Mouse (Mus musculus) left cerebral cortex, postnatal 4 days (tissue): ENCODE results near the gene Gmpr2. TPM values are rescaled to one million over a fixed set of nuclear protein-coding genes. Genes with fewer than 3 reads are reported as not detected.

ENCODE experiments used
- DNase-seq: peaks from one replicate; pipeline ENCODE4 v3.0.0-alpha.2; 2022
- intact Hi-C: fragments of 180-260 bp; cut with DNase I; formaldehyde crosslinking; loops from one replicate; pipeline ENCODE4 v1.15.1; 2025
- total RNA-seq, 2 experiments: library from RNA; stranded (reverse); gene quantifications; 2 replicates each; pipeline ENCODE4 v1.2.3; 2021

The Gmpr2 gene
- total RNA-seq: 10 to 100 TPM; 33.8 to 35.4 TPM

DNA sequence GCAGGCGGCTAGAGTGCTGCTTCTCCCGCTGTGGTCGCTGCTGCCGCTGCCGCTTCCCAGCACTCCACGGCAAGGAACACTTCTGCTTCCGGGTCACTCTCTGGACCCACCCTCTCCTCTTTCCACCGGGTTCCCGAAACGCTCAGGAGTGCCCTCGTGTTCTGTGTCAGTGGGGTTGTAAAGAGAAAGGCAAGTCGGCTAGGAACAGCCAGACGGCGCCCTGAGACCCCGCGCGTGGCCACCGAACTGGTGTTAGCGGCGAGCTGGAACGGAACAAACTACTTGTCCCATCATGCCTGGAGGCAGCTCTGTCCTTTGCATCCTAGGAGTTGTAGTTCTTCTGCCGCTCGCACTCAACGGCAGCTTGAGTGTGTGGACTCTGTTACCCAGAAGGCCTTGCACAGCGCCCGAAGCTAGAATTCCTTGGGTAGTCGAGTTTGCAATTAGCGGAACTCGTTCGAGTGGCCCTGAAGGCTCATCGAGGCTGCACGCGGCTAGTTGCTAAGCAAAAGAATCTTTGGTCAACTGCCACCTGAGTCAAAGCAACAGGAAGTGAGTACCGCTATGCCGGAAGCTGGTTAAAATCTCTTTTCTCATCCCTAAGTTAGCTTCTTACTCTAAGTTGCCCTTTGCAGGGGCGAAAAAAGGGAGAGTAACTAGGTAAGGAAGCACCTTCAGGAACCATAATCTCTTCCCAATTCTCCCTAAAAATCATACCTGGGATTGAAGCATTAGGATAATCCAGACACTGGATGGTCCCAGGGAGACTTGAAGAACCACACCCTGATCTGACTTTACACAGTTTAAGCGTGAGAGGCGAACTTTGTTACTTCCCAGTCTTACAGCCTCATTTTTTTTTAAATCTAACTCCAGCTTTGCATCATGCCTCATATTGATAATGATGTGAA lies at the start of gene Gmpr2, which contains the start of gene Nedd8:
Gene Gmpr2 (plus strand): TSS at position 109 of the 908 bp plus-strand sequence.
Gene Nedd8 (minus strand): TSS at position 292 of the 908 bp plus-strand sequence.
- intact Hi-C loops: no loop called here
- DNase-seq: peak; percentile 87

DNA sequence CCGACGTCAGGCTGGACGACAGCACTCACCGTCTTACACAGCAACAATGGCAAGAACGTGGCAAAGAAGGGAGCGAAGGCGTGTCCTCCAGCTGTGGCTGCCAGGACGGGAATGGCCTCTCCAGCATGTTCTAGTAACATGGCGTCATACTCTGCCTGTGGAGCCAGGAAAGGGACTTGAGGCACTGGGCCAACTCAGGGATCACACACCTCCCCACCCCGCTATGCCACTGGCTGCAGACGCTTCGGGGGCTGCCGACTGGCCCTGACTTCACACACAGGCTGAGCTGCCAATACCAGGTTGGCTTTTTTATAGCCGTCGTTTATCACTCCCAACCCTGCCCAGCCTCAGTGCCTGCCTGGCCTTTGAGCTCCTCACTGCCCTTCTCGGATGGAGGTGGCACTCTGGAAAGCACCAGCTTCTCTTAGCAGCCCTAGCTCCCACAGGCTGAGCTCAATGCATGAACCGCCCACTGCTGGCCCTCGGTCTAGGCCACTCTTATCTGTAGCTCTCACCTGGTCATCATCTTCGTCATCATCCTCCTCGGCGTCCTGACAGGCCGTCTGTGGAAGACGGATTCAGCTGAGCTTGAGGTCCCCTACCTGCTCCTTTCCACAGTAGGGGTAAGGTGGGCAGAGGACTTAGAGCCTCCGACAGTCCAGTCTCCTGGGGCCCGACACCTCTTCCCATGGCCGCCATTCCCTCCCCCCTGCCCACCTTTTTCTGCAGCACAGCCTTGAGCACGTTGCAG lies 43.5 kb upstream of the Gmpr2 start:
- DNase-seq: no peak
- intact Hi-C loops: no loop called here

DNA sequence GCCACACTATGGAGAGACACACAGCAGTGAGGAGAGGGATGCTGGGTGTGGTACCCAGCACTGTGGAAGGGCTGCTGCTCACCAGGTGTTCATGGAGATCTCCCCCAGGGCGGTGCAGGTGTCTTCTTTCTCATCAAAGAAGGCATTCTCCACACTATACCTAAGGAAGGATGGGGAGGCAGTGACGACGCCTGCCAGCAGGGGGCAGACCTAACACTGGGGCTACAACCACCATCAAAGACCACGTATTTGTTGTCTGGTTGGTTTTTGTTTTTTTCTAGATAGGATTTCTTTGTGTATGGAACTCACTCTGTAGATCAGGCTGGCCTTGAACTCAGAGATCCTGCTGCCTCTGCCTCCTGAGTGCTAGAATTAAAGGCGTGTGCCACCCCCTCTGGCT lies 42.4 kb upstream of the Gmpr2 start:
- intact Hi-C loops: no loop called here
- DNase-seq: peak; percentile 29

DNA sequence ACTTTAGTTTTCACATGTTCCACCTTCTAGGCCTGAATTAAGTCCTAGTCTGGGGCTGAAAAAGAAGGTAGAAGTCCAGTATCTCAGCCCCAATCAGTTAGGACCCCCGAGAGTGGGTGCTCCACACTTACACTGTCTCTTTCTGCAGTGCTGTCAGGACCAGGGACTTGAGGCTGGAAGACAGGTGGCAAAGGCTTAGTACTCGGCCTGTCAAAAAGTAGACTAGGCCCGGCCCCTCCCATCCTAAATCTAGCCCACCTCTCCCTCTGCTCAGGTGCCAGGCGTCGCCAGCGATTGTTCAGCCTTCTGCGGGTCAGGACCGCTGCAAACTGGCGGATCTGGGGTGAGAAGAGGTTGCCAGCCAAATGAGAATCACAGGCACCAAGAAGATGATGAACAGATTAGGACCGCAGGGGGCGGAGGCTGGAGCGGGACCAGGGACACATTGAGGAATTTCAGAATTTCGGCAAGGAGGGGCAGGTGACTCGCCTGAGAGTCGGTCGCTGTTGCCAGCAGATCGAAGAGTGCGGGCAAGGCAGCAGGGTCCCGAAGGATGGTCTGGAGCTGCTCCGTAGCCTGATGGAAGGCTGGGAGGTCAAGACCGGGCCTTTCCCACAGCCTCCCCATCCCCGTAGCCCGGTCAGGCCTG lies 36.7 kb upstream of the Gmpr2 start:
- intact Hi-C loops: no loop called here
- DNase-seq: peak; percentile 67

DNA sequence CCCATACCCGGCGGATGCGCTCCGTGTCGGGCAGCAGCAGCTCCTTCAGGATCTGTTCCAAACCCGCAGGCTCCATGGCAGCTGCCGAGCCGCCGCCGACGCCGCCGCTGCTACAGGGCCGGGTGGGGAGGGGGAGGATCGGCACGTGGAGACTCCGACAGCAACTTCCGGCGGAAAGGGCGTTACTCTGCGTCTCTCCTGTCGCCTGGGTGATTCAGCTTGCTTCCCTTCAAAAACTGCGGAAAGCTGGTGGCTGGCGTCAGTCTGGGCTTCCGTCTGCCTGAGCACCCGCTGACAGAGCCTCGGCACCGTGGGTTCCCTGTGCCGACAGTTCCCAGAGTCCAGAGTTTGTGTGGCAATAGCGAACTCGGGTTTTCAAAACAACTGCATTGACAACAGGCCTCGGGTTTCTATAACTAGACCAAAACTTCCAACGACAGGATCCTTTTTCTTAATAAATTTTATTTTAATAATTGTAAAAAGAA lies 36.2 kb upstream of the Gmpr2 start, which contains the start of gene Ipo4:
Gene Ipo4 (minus strand): TSS at position 435 of the 485 bp plus-strand sequence.
- intact Hi-C loops: no loop called here
- DNase-seq: peak; percentile 90

DNA sequence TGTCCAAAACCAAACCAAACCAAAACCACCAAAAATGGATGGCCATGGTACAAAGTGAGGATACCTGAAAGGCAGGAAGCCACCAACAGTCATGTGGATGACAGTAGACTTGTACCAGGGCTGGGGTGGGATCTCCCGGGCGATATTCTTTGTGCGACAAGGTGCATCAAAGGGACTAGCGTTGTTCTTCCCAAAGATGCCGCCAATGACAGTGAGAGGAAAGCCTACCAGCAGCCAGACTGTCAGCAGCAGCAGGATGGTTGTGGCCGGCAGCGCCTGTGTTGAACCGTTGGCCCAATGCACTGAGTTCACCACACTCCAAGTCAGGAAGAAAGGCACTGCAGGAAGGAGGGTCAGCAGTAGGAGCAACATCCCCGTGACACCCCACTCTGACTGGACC lies 33.9 kb upstream of the Gmpr2 start, which contains the start of gene Gm49378:
Gene Gm49378 (minus strand): TSS at position 101 of the 400 bp plus-strand sequence.
- DNase-seq: no peak
- intact Hi-C loops: no loop called here

DNA sequence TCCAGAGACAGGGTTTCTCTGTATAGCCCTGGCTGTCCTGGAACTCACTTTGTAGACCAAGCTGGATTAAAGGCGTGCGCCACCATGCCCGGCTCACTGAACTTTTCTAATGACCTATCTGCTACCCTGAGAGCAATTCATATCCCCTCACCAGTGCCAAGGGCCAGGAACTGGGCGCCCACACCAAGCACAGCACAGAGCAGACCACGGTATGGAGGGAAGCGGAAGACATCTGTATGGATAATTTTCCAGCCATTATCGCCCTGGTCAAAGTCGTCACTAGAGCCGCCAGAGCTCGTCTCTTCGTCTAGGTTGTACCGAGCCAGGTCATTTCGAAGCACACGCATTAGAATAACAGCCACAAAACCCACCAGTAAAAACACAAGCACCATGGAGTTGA lies 30.9 kb upstream of the Gmpr2 start:
- intact Hi-C loops: no loop called here
- DNase-seq: no peak

DNA sequence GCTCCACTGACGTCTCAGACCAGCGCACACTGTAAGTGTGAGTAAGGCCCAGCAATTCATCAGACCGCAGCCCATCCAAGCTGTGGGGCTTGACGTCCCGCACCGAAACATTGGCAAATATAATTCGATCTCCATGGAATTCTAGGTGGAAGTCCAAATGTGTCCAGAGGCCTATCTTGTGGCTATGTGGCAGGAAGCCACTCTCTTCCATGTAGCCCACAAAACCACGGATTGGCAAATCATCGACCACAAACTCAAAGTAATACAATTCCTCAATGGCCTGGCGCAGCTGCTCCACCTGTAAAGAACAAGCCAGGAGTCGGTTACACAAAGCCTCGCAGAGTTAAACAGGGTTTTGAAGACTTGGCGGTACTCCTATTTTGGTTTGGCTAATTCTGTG lies 30.4 kb upstream of the Gmpr2 start:
- no peak for DNase-seq
- intact Hi-C loops: no loop called here

DNA sequence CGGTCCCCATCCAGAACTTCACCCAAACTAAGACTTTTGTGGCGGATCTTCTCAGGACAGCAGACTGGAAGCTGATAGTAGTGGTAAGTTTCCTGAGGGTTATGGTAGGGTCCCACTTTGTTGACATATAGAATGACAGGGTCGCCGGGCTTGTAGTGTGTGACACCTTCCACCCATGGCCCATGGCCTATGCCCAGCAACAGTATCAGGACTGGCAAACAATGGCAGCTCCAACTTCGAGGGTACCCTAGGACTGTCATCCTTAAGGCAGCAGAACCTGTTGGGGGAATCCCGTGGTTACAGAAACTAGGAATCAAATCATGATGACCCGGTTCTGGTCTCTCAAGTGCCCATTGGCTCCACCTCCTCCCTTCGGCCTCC lies 29.1 kb upstream of the Gmpr2 start:
- DNase-seq: no peak
- intact Hi-C loops: no loop called here

DNA sequence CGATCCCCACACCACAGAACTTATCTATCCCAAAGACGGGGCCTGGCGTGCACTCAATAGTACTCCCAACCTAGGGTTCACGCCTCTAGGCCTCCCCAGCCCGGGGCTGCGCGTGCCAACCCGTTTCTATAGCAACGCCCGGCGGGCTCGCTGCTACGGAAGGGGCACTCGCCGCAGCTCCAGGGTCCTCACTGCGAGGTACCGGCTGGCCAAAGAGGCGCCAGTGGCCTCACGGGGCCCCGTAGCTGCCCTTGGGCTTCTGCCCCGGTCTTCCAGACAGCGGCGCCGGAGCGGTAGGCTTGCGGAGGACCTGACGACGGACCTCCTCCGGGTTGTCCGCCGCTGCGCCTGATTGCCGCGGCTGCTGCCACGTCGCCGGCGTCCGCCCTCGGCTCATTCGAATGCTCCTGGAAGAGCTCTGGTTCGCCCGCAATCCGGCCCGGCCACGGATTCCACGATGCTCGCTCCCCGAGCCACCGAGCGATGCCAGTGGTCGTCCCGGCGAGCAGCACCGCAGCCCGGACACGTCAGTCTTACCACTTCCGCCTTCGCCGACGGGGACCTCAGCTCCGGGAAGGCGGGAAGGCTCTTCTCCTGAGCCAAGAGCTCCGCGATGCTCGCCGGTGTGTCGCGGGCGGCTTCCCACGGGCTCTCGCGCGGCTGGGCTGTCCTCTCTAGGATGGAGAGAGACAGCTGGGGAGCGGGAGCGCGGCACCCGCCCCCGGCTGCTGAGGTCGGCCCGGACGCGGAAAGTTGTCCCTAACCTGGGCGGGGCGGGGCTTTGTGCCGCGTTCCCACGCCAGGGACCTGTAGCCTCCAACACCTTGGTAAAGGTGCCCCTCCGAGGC lies 28.5 kb upstream of the Gmpr2 start, which contains the start of gene Tm9sf1:
Gene Tm9sf1 (minus strand): TSS at position 747 of the 848 bp plus-strand sequence.
- peak; percentile 80 for DNase-seq
- intact Hi-C loops: no loop called here

DNA sequence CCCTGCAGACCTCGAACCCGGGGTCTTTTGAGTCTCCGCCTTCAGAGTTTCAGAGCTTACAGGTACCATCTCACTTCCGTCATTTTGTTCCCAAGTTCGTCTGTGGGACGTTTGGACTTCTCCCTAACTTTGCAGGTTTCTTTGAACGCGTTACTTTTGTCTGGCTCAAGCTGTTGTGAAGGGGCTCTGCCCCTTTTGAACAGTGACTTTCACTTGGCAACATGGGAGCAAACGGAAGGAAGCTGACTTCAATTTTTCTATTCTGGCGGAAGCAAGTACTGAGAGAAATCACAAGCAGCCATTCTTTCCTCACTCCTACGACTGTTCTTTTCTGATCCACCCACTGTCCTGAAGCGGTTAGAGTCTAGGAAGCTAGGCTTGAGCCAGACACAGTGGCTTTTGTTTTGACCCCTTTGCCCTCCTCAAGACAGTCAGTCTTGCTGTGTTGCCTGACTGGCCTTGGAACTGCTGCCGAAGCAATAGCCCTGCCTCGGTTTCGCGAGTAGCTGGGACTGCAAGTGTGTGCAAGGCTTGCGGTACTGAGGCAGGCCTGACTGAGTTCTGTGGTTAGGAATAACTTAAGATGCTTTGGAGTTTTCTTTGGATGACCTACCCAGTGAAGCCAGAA lies 27.4 kb upstream of the Gmpr2 start:
- intact Hi-C loops: no loop called here
- DNase-seq: no peak

DNA sequence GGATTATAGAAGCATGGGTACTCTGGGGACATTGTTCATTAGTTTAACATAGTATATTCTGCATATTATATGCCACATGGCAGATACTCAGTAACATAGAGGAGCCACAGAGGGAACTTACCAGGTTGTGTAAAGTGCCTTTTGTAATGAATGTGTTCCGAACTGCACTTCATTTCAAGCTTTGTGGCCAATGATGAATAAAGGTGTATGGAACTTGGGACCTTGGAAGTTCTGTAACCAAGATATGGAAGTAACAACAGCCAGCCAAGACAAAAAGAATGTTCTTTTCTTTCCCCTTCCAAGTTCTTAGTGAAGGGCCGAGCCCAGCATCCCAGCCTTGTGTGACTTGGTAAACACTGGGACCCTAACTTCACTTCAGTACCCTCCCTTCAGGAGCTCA lies 21.9 kb upstream of the Gmpr2 start, which contains the start of gene Tssk4:
Gene Tssk4 (plus strand): TSS at position 301 of the 400 bp plus-strand sequence.
- intact Hi-C loops: no loop called here
- DNase-seq: no peak

DNA sequence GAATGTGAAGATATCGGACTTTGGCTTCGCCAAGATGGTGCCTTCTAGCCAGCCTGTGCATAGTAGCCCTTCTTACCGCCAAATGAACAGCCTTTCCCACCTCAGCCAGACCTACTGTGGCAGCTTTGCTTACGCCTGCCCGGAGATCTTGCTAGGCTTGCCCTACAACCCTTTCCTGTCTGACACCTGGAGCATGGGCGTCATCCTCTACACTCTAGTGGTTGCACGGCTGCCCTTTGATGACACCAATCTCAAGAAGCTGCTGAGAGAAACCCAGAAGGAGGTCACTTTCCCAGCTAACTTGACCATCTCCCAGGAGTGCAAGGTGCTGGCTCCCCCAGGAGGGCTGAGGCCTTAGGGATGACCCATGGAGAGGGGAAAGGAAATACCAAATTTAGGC lies 20.2 kb upstream of the Gmpr2 start:
- intact Hi-C loops: no loop called here
- DNase-seq: no peak

DNA sequence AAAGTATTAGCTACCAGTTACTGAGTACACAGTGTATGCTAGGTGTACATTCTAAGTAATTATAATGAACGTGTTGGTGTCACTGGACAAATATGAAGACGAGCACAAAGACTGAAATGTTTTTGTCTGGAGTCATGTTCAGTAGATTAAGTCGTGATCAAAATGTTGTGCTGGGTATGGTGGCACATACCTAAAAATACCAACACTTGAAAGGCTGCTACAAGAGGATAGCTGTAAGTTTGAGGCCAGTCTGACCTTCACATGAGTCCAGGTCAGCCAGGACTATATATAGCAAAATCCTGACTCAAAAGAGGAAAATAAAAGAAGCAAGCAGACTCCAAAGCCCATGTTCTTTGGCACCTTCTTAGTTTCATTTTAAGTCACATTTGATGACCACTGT lies 14.8 kb upstream of the Gmpr2 start:
- DNase-seq: no peak
- intact Hi-C loops: no loop called here

DNA sequence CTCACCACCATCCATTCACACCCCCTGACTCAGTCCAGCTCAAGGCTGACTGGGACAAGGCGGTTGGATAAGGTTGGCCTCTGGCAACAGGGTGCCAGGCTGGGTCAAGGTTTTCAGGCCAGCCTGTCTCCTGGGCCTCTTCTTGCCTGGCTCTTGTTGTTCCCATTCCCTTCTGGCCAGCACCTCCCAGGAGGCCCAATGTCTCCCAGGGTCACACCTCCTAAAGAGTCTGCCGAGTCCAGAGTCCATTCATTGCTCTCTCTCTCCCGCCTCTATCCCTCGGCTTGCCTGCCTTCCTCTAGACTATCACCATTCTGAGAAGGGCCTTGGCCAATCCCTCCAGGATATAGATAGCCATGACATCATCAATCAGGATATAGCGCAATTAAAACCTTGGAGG lies 13.7 kb upstream of the Gmpr2 start:
- DNase-seq: no peak
- intact Hi-C loops: no loop called here

DNA sequence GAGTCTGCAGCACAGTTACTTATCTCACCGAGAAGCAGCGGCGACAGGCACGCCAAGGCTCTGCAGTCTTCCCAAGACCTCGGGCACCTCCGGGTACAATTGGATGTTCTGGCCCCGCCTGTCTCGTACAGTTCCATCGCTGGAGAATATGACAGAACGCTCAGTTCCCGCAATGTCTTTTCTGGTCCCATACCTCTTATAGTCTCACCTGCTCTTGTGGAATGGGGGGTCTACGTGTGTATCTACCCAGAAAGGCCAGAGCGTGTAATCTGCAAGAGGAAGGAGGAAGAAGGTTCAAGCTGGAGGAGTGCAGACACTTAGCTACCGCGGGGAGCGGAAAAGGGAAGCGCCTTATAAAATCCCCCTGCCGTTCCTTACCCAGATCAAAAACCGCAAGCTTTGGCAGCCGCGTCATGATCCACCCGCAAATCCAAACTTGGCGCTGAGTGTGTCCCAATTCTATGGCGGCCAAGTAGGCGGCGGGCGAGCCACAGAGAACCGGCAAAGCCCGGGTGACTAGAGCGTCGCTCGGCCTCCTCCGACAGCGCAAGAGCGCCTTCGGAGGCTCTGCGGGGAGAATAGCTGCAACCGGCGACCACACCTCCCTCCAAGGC lies 11.7 kb upstream of the Gmpr2 start, which contains the start of gene Mdp1:
Gene Mdp1 (minus strand): TSS at position 549 of the 614 bp plus-strand sequence.
- intact Hi-C loops: no loop called here
- DNase-seq: peak; percentile 78

DNA sequence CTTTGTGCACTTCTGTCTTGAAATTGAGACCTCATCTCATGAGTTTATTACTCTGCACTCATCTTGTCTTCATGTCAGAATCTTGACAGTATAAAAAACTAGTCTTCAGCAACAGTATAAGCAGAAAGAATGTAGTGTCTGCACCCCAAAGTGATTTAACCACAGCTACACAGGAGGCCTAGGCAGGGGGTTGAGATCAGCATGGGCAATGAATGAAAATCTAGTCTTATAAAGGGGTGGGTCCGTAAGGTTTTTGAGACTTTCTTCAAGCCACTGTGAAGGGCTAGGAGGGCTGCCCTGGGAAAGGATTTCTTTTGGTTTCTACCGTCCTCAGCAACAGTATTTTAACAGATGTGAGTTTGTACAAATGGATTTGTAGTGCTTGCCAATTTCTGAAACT lies 11.1 kb upstream of the Gmpr2 start:
- intact Hi-C loops: no loop called here
- no peak for DNase-seq

DNA sequence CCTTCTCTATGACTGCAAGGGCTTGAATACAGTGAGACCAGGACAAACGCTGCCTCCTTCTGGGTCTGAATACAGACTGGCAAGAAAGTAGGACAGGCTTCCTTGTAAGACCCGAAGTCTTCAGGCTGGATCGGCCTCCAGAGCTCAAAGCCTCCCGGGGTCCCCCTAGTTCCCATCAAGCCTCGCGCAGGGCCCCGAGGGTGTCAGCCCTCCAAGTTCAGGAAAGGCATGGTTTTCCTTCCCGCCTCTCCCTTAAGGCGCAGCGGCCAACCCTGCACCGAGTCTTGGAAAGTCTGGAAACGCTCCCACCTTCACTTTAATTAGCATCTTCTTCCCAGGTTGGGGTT lies 282 bp upstream of the Gmpr2 start:
- no peak for DNase-seq
- intact Hi-C loops: no loop called here

DNA sequence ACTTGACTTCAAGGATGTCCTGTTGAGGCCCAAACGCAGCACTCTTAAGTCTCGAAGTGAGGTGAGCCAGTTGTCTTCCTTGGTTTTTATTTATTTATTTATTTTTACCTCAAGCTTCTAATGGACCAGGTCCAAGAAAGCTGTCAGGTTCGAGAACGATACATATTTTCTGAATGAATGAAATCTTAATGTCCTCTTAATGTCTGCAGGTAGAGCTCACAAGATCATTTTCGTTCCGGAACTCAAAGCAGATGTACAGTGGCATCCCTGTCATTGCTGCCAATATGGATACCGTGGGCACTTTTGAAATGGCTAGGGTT lies 960 bp downstream of the Gmpr2 start:
- DNase-seq: no peak
- intact Hi-C loops: no loop called here
